Mouse (Mus musculus) myocyte (in vitro differentiated cells): ENCODE results near the gene Flt1. TPM values are rescaled to one million over a fixed set of nuclear protein-coding genes. Genes with fewer than 3 reads are reported as not detected.

Source experiments
- H3K27me3 ChIP-seq: one replicate; pipeline ENCODE4 v1.6.1; 2011; ENCODE audit not compliant: control insufficient read depth, insufficient read depth, insufficient read length
- H3K36me3 ChIP-seq: one replicate; pipeline ENCODE4 v1.6.1; 2011; ENCODE audit not compliant: control insufficient read depth, insufficient read depth
- H3K4me2 ChIP-seq: one replicate; pipeline ENCODE4 v1.6.1; 2011; ENCODE audit warnings: low read depth, control low read depth
- H3K4me3 ChIP-seq: one replicate; pipeline ENCODE4 v1.5.1; 2011; ENCODE audit warnings: mild to moderate bottlenecking, control low read depth, moderate library complexity
- H3K79me2 ChIP-seq: one replicate; pipeline ENCODE4 v1.6.1; 2011; ENCODE audit not compliant: control insufficient read depth, insufficient read depth
- H3ac ChIP-seq: one replicate; pipeline ENCODE4 v1.6.1; 2011; ENCODE audit not compliant: control insufficient read depth, insufficient read length
- CEBPB ChIP-seq: IDR thresholded peaks from 2 replicates; pipeline ENCODE4 v1.6.1; 2011; ENCODE audit warnings: mild to moderate bottlenecking, moderate library complexity; ENCODE audit not compliant: poor library complexity, insufficient read depth, severe bottlenecking
- E2F4 ChIP-seq: IDR thresholded peaks from one replicate; pipeline ENCODE4 v1.6.1; 2011; ENCODE audit warnings: mild to moderate bottlenecking, control low read depth, moderate library complexity; ENCODE audit not compliant: insufficient read depth
- MAX ChIP-seq: IDR thresholded peaks from one replicate; pipeline ENCODE4 v1.6.1; 2011; ENCODE audit warnings: low read depth, mild to moderate bottlenecking, control low read depth
- MYOD1 ChIP-seq, 3 experiments: IDR thresholded peaks; one replicate each; pipeline ENCODE4 v1.6.1; 2011; ENCODE audit warnings: control low read depth in 2 of 3, low read depth in 2 of 3, mild to moderate bottlenecking in 2 of 3, moderate library complexity in 1 of 3; ENCODE audit not compliant: insufficient read length in 2 of 3, control insufficient read depth in 1 of 3
- MYOG ChIP-seq, 3 experiments: IDR thresholded peaks; one replicate each; pipeline ENCODE4 v1.6.1; 2011; ENCODE audit warnings: control low read depth in 2 of 3, low read depth in 2 of 3, mild to moderate bottlenecking in 2 of 3; ENCODE audit not compliant: insufficient read length in 2 of 3, control insufficient read depth in 1 of 3, insufficient read depth in 1 of 3
- POLR2A ChIP-seq: IDR thresholded peaks from one replicate; pipeline ENCODE4 v1.6.1; 2011; ENCODE audit warnings: low read depth, mild to moderate bottlenecking, control low read depth, moderate library complexity; ENCODE audit not compliant: insufficient read length
- POLR2AphosphoS2 ChIP-seq: IDR thresholded peaks from one replicate; pipeline ENCODE4 v1.6.1; 2011; ENCODE audit warnings: low read depth, control low read depth; ENCODE audit not compliant: insufficient read length
- REST ChIP-seq: IDR thresholded peaks from one replicate; pipeline ENCODE4 v1.6.1; 2011; ENCODE audit warnings: mild to moderate bottlenecking, control low read depth, moderate library complexity; ENCODE audit not compliant: insufficient read depth, insufficient read length
- SRF ChIP-seq: IDR thresholded peaks from one replicate; pipeline ENCODE4 v1.6.1; 2011; ENCODE audit warnings: low read depth; ENCODE audit not compliant: control insufficient read depth, insufficient read length
- TCF12 ChIP-seq: IDR thresholded peaks from one replicate; pipeline ENCODE4 v1.6.1; 2011; ENCODE audit warnings: mild to moderate bottlenecking, control low read depth; ENCODE audit not compliant: poor library complexity, insufficient read depth, severe bottlenecking
- TCF3 ChIP-seq: IDR thresholded peaks from one replicate; pipeline ENCODE4 v1.6.1; 2011; ENCODE audit warnings: low read depth, control low read depth; ENCODE audit not compliant: insufficient read length
- USF1 ChIP-seq: IDR thresholded peaks from one replicate; pipeline ENCODE4 v1.6.1; 2011; ENCODE audit warnings: low read depth, mild to moderate bottlenecking, control low read depth, moderate library complexity
- polyA plus RNA-seq: library from polyadenylated mRNA; unstranded; fragments of >200 nt; fragmentation: generic; extraction: Trizol; gene quantifications from one replicate; pipeline ENCODE4 v1.2.1, GENCODE M21; 2012; ENCODE audit warnings: missing spikeins

The Flt1 gene
- polyA plus RNA-seq, 1 experiment, result 1.1 TPM

DNA sequence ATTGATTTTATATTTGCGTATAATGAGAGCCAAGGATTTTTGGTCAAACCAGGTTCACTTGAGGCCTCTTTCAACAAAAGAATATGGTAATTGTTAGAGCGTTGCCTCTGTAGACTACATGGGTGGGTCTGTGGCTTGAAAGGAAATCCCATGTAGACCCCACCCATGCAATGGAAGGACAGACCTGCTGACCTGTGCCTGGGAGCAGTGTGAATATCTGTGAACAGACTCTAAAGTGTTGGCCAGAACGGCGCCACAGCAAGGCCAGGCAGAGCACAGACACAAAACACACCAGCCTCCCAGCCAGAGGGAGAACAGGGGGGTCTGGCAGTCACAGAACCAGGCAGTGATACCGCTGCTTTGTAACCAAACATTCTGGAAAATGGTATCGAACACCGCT, 7.5 kb downstream of the Flt1 start:
- Histone ChIP-seq H3ac (no peak overlapping the region), H3K79me2 (no peaks in the 10 kb centered on the region), H3K4me2 (no peak overlapping the region), H3K4me3 (no peak overlapping the region), H3K36me3 (no peaks in the 10 kb centered on the region), H3K27me3 (no peaks in the 10 kb centered on the region)
- no peak for TF ChIP-seq TCF3
- no peak for TF ChIP-seq POLR2A
- no peak for TF ChIP-seq MYOG (IDR thresholded peaks at IDR 0.05; ENCODE audit: control insufficient read depth in 1 of 3, insufficient read depth in 1 of 3, insufficient read length in 2 of 3, low read depth in 2 of 3)
- no peak for TF ChIP-seq SRF
- no peak for TF ChIP-seq MAX
- no peak for TF ChIP-seq REST
- no peak for TF ChIP-seq MYOD1 (IDR thresholded peaks at IDR 0.05; ENCODE audit: control insufficient read depth in 1 of 3, insufficient read length in 2 of 3, low read depth in 2 of 3)
- TF ChIP-seq USF1, result no peak
- TF ChIP-seq POLR2AphosphoS2, result no peak
- no peak for TF ChIP-seq E2F4
- no peak for TF ChIP-seq CEBPB

DNA sequence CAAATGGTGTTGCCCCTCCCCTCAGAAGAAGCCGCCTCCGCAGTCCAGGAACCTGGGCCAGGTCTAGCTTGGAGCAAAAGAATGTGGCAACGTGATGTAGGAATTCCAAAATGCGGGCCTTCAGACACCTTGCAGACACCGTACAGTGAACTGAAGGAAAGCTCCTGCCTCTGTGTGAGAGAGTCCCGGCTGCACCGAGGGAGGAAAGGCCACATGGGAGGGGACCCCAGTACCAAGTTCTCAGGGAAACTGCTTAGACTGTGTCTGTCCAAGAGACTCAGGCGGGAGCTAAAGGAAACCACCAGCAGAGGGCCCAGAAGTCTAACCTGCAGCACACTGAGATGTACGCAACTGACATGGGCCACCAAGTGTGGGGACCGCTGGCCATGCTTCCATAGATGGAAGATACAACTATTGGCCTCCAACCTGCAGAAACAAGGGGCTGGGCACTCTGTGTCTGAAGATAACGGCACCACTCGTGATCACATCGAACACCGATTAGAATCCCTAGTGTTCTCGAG, 9.1 kb downstream of the Flt1 start:
- Histone ChIP-seq H3K4me3 (no peak overlapping the region), H3K36me3 (no peaks in the 10 kb centered on the region), H3K27me3 (no peaks in the 10 kb centered on the region), H3ac (no peak overlapping the region), H3K79me2 (no peaks in the 10 kb centered on the region), H3K4me2 (no peak overlapping the region)
- TF ChIP-seq CEBPB (no peak), TCF12 (no peak), POLR2A (no peak), REST (no peak), MYOG (IDR thresholded peaks at IDR 0.05; ENCODE audit: control insufficient read depth in 1 of 3, insufficient read depth in 1 of 3, insufficient read length in 2 of 3, low read depth in 2 of 3) (no peak), POLR2AphosphoS2 (no peak), TCF3 (no peak), E2F4 (no peak), MAX (no peak), MYOD1 (IDR thresholded peaks at IDR 0.05; ENCODE audit: control insufficient read depth in 1 of 3, insufficient read length in 2 of 3, low read depth in 2 of 3) (no peak), SRF (no peak), USF1 (no peak)

- no peak overlapping the region for H3K4me3 ChIP-seq
Measured at GRCm38 (mm10) chr5:147716276-147716675, 9.5 kb downstream of the Flt1 start.

DNA sequence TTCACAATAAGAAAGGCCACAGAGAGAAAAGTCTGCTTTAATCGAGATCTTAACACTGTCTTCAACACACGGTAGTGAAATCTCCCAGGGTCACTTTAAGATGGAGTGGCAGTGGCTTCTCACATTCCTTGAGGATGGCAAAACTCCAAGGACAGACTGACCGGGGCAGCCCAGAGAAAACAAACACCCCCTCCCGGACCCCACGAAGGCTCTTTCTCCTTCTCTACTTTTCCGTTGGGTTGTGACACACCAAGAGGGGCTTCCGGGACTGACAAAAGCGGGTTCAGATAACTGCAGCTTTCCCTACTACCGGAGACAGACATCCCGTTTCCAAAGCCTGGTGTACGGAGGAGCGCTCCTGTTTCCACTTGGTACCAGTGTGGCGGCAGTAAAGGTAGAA, 10.4 kb downstream of the Flt1 start:
- no peaks in the 10 kb centered on the region for H3K79me2 ChIP-seq
- H3K4me2 ChIP-seq, result no peak overlapping the region
- TF ChIP-seq POLR2AphosphoS2 (no peak), SRF (no peak), MYOD1 (IDR thresholded peaks at IDR 0.05; ENCODE audit: control insufficient read depth in 1 of 3, insufficient read length in 2 of 3, low read depth in 2 of 3) (no peak)
- no peak overlapping the region for H3K4me3 ChIP-seq
- H3ac ChIP-seq, result no peak overlapping the region
- H3K36me3 ChIP-seq, result no peaks in the 10 kb centered on the region
- no peaks in the 10 kb centered on the region for H3K27me3 ChIP-seq

More at GRCm38 (mm10) chr5:147716276-147716675, 9.5 kb downstream of the Flt1 start:
- Histone ChIP-seq H3K4me2 (no peak overlapping the region), H3K36me3 (no peaks in the 10 kb centered on the region), H3K79me2 (no peaks in the 10 kb centered on the region), H3K27me3 (no peaks in the 10 kb centered on the region), H3ac (no peak overlapping the region)
- no peak for TF ChIP-seq TCF3
- TF ChIP-seq SRF, result no peak
- no peak for TF ChIP-seq MYOD1 (IDR thresholded peaks at IDR 0.05; ENCODE audit: control insufficient read depth in 1 of 3, insufficient read length in 2 of 3, low read depth in 2 of 3)
- no peak for TF ChIP-seq POLR2A
- TF ChIP-seq E2F4, result no peak
- no peak for TF ChIP-seq TCF12
- no peak for TF ChIP-seq REST

DNA sequence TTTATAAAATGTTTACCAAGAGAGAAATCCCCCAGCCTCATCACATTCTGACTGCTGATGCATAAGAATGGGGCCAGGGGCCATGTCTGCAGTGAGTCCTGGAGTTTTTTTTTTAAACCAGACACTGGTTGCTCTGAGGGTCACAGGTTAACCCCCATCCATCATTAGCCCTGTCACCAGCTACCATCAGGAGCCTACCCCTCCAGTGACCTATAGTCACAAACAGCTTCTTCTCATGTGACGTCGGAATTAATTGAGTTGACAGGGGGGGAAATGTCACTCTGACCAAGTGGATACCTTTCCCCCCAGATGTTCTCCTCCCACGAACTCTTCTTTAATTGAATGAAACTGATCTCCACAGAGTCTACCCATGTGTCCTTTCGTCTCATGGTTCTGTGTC, 17.3 kb downstream of the Flt1 start:
- Histone ChIP-seq H3K36me3 (no peaks in the 10 kb centered on the region), H3K27me3 (no peaks in the 10 kb centered on the region), H3K79me2 (no peaks in the 10 kb centered on the region), H3K4me2 (no peak overlapping the region), H3K4me3 (no peak overlapping the region), H3ac (no peak overlapping the region)
- TF ChIP-seq REST (no peak), CEBPB (no peak), TCF12 (no peak), POLR2A (no peak), MAX (no peak), POLR2AphosphoS2 (no peak)
